Mouse (Mus musculus) kidney, postnatal 4 days (tissue): ENCODE results near the gene Srrm2.
A peak's percentile ranks its signal among the peaks of the same experiment; 100 is the strongest.

Source experiments
- DNase-seq, 2 experiments: peaks; one replicate each; pipeline ENCODE4 v3.0.0; 2021; ENCODE audit warnings: mixed read lengths in 2 of 2

The Srrm2 gene

GRCm38 (mm10) chr17:23862926-23863325 is 72.6 kb downstream of the Srrm2 start:
- DNase-seq, result peak in 1 of 2 experiments; percentile 16

DNA sequence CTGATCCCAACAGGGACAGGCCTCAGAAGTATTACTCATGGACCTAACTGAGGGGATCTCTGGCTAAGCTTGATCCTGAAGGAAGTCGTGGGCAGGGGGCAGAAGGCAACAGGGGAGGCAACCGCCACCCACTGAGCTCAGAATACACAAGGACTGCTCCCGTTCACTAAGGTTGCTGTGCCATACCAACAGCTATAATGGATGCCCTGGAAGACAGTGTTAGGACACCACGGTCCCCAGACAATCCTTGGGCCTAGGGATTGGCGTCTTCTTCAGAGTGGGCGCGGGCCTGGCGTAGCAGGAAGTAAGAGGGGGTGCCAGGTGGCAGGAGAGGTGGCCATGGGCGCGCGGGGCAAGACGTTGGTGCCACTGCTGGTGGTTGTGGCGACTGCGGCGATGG is 77.4 kb downstream of the Srrm2 start, which contains the start of gene Prss21:
TSS of gene Prss21 (plus strand) at position 301 of the 400 bp plus-strand sequence.
- no peak for DNase-seq

GRCm38 (mm10) chr17:23868513-23868912 is 78.2 kb downstream of the Srrm2 start:
- no peak for DNase-seq
